Mouse (Mus musculus) cortical plate, adult 2 months (tissue): ENCODE results near the gene Alox15.

Experiments used
- CTCF ChIP-seq: fragments of 200-500 bp; IDR thresholded peaks from 2 replicates; pipeline ENCODE4 v1.5.1; 2011; ENCODE audit warnings: mild to moderate bottlenecking, control low read depth, low read length; ENCODE audit not compliant: insufficient read depth; ENCODE audit errors: extremely low read depth
- POLR2A ChIP-seq: fragments of 200-500 bp; IDR thresholded peaks from 2 replicates; pipeline ENCODE4 v1.6.1; 2011; ENCODE audit warnings: mild to moderate bottlenecking, low read length, control low read depth; ENCODE audit not compliant: insufficient read depth; ENCODE audit errors: extremely low read depth

- TF ChIP-seq CTCF (no peak), POLR2A (no peak)
These were observed 53.9 kb downstream of the Alox15 start for GRCm38 (mm10) chr11:70297836-70298454.
